In genomic region chr10:61290016-61290415, GRCm38 (mm10) we compare ENCODE assay signal across 31 mouse cellular contexts. TPM values are rescaled to one million over a fixed set of nuclear protein-coding genes. Genes with fewer than 3 reads are reported as not detected.
DNase-seq lines count a peak whose midpoint lies in the region; ATAC-seq and TF ChIP-seq lines count a peak whose summit lies in the region.
"Had no signal": no experiment of that assay in that cellular context is flagged by ENCODE, and none has a peak within 500 bp of the region (broad histone marks: within the 10 kb centered on the region; RNA-seq: fewer than 3 reads in every experiment).

No protein-coding gene starts in this region.

- H3K4me3 ChIP-seq in gastrocnemius, adult 2 months: no peak overlapping the region
- H3K4me3 ChIP-seq in heart, embryonic 12.5 days: no peak overlapping the region
- H3K4me3 ChIP-seq in heart, embryonic 15.5 days: no peak overlapping the region
- no peak overlapping the region for H3K4me3 ChIP-seq in CH12.LX (replicated peaks in 1 of 3; ENCODE audit: low read depth in 2 of 3, low read length in 2 of 3, poor library complexity in 1 of 3)
- H3K4me3 ChIP-seq: embryonic facial prominence, embryonic 12.5 days; embryonic facial prominence, embryonic 15.5 days; hindbrain, embryonic 12.5 days; hindbrain, embryonic 15.5 days had no signal

- 40% methylated on average over 2 of the region's 2 CpGs for WGBS in heart, embryonic 12.5 days
- 31% methylated on average over 2 of the region's 2 CpGs for WGBS in heart, embryonic 15.5 days

- intact Hi-C loops in gastrocnemius, adult 2 months (cut with DNase I): no loop called here
- intact Hi-C loops in heart, postnatal 36 days (cut with DNase I): no loop called here

- DNase-seq in gastrocnemius, adult 2 months: no peak
- no peak for DNase-seq in gastrocnemius, adult 18-20 months (ENCODE audit: low spot score)
- no peak for DNase-seq in heart, postnatal 4 days
- no peak for DNase-seq in heart, postnatal 36 days
- DNase-seq in CH12.LX (ENCODE audit: extremely low read depth): no peak
- no peak for DNase-seq in lung, postnatal 10 days
- DNase-seq: adrenal gland, adult 2 months; adrenal gland, postnatal 14 days; cerebellum, adult 11 months; cerebellum, adult 2 months; cerebellum, adult 9-11 months; cerebellum, postnatal 25 days; forebrain, postnatal 0 days; gastrocnemius, postnatal 10 days; gastrocnemius, postnatal 36 days; kidney, adult 2 months had no signal

- dilution Hi-C loops in CH12.LX (cut with MboI; ENCODE audit: extremely low pct_ligation_motif_present, extremely low pct_unique_long_range_greater_than_20kb, low sequenced_read_pairs): no loop called here

- no peak for TF ChIP-seq RAD21 in CH12.LX (IDR thresholded peaks at IDR 0.05; ENCODE audit: low read depth, low read length)

- H3K27me3 ChIP-seq in heart, embryonic 12.5 days (replicated peaks): no peaks in the 10 kb centered on the region
- no peaks in the 10 kb centered on the region for H3K27me3 ChIP-seq in heart, embryonic 15.5 days
- H3K27me3 ChIP-seq in CH12.LX (replicated peaks): no peaks in the 10 kb centered on the region
- H3K27me3 ChIP-seq: embryonic facial prominence, embryonic 12.5 days; embryonic facial prominence, embryonic 15.5 days; hindbrain, embryonic 12.5 days; hindbrain, embryonic 15.5 days; Patski had no signal

- ATAC-seq in heart, embryonic 12.5 days (ENCODE audit: insufficient number of reproducible peaks, low FRiP score): peak; percentile 33; the same call in 1 of the 2 replicates
- peak; percentile 66; the same call in 1 of the 2 replicates for ATAC-seq in heart, embryonic 15.5 days (replicated peaks; ENCODE audit: insufficient number of reproducible peaks, insufficient read depth, low FRiP score, low read depth)
- ATAC-seq: forebrain, embryonic 14.5 days; forebrain, postnatal 0 days; intestine, postnatal 0 days; Patski had no signal

- H3K9ac ChIP-seq in heart, embryonic 12.5 days: no peak overlapping the region
- no peak overlapping the region for H3K9ac ChIP-seq in heart, embryonic 15.5 days
- H3K9ac ChIP-seq in CH12.LX (ENCODE audit: insufficient read depth, low read depth): no peak overlapping the region
- H3K9ac ChIP-seq: embryonic facial prominence, embryonic 12.5 days; embryonic facial prominence, embryonic 15.5 days; forebrain, postnatal 0 days; hindbrain, embryonic 12.5 days; hindbrain, embryonic 15.5 days had no signal

- H3K36me3 ChIP-seq in heart, embryonic 12.5 days: no peaks in the 10 kb centered on the region
- no peaks in the 10 kb centered on the region for H3K36me3 ChIP-seq in heart, embryonic 15.5 days
- no peaks in the 10 kb centered on the region for H3K36me3 ChIP-seq in CH12.LX (replicated peaks in 1 of 2; ENCODE audit: control insufficient read depth in 1 of 2, insufficient read depth in 1 of 2, low read length in 1 of 2)
- H3K36me3 ChIP-seq: embryonic facial prominence, embryonic 12.5 days; embryonic facial prominence, embryonic 15.5 days; G1E; hindbrain, embryonic 12.5 days; hindbrain, embryonic 15.5 days had no signal

- H3K4me1 ChIP-seq in heart, embryonic 12.5 days (replicated peaks): peaks cover 22% of the 10 kb centered on the region
- peaks cover 26% of the 10 kb centered on the region for H3K4me1 ChIP-seq in heart, embryonic 15.5 days (replicated peaks)
- 0 out of 4 replicates have a peak, but pooled peaks cover 0 to 5% of the 10 kb centered on the region in 2 experiments for H3K4me1 ChIP-seq in CH12.LX (ENCODE audit: control insufficient read depth in 1 of 2, insufficient read depth in 2 of 2)
- H3K4me1 ChIP-seq: hindbrain, embryonic 12.5 days had no signal

- H3K9me3 ChIP-seq in heart, embryonic 12.5 days (replicated peaks): no peaks in the 10 kb centered on the region
- no peaks in the 10 kb centered on the region for H3K9me3 ChIP-seq in heart, embryonic 15.5 days (replicated peaks)
- no peaks in the 10 kb centered on the region for H3K9me3 ChIP-seq in CH12.LX (replicated peaks; ENCODE audit: low read length)
- H3K9me3 ChIP-seq: embryonic facial prominence, embryonic 12.5 days; embryonic facial prominence, embryonic 15.5 days; hindbrain, embryonic 12.5 days; hindbrain, embryonic 15.5 days had no signal

- no peak for TF ChIP-seq CTCF in gastrocnemius, adult 2 months (IDR thresholded peaks at IDR 0.05)
- no peak for TF ChIP-seq CTCF in CH12.LX (conservative IDR thresholded peaks at IDR 0.05 in 1 of 2, IDR thresholded peaks at IDR 0.05 in 1 of 2; ENCODE audit: low read depth in 2 of 2, low read length in 2 of 2)

- H3K79me2 ChIP-seq in CH12.LX (replicated peaks; ENCODE audit: control insufficient read depth, extremely low read depth, insufficient read depth, poor library complexity, severe bottlenecking): no peaks in the 10 kb centered on the region

- in situ Hi-C loops in CH12.LX (cut with MboI; ENCODE audit: low pct_ligation_motif_present, low pct_unique_long_range_greater_than_20kb, low sequenced_read_pairs): no loop called here

- no peak for TF ChIP-seq POLR2A in CH12.LX (IDR thresholded peaks at IDR 0.05; ENCODE audit: low read depth, low read length)

- peak overlapping the region; percentile 70 for H3K27ac ChIP-seq in gastrocnemius, adult 2 months
- peak overlapping the region; percentile 58 for H3K27ac ChIP-seq in heart, embryonic 12.5 days (ENCODE audit: poor library complexity, severe bottlenecking)
- peak overlapping the region; percentile 88 for H3K27ac ChIP-seq in heart, embryonic 15.5 days
- H3K27ac ChIP-seq in CH12.LX (ENCODE audit: insufficient read depth, low read depth): no peak overlapping the region
- H3K27ac ChIP-seq: embryonic facial prominence, embryonic 12.5 days; embryonic facial prominence, embryonic 15.5 days; hindbrain, embryonic 12.5 days; hindbrain, embryonic 15.5 days had no signal

- H3K4me2 ChIP-seq in heart, embryonic 12.5 days: no peak overlapping the region
- H3K4me2 ChIP-seq in heart, embryonic 15.5 days: no peak overlapping the region
- H3K4me2 ChIP-seq in CH12.LX (ENCODE audit: insufficient read depth, low read depth, poor library complexity, severe bottlenecking): peak overlapping the region; percentile 78; the same call in 1 of the 2 replicates
- H3K4me2 ChIP-seq: embryonic facial prominence, embryonic 12.5 days; embryonic facial prominence, embryonic 15.5 days; hindbrain, embryonic 12.5 days; hindbrain, embryonic 15.5 days had no signal

- no peak for TF ChIP-seq EP300 in CH12.LX (IDR thresholded peaks at IDR 0.05; ENCODE audit: low read length)

TF ChIP-seq in CH12.LX, 34 proteins besides CTCF, POLR2A, EP300 and RAD21:
- TF ChIP-seq MEF2A (IDR thresholded peaks at IDR 0.05; ENCODE audit: borderline replicate concordance, low read depth, low read length) (peak; percentile 36; the same call in 1 of the 2 replicates), USF2 (conservative IDR thresholded peaks at IDR 0.05; ENCODE audit: low read depth, low read length) (no peak)
TF ChIP-seq in CH12.LX: peak in this region for 1.

RNA-seq across cellular contexts. Expression of gene Prf1, which starts 7.6 kb away (rescaled TPM):
- not detected for total RNA-seq in gastrocnemius, adult 2 months (2021)
- not detected for total RNA-seq in gastrocnemius, adult 18-20 months (2021)
- polyA plus RNA-seq in heart, embryonic 12.5 days (2016; fragmentation: Nextera tagmentation; extraction: Ambion mirVana): 0.10 TPM in 1 of 2 replicates, not detected in the other
- total RNA-seq in heart, postnatal 4 days (2021): under 1 TPM in 1 of 2 experiments, not detected in 1; 0.09 TPM
- polyA plus RNA-seq in heart, embryonic 15.5 days (2015; fragmentation: Nextera tagmentation; extraction: Ambion mirVana): 0.09 TPM in 1 of 2 replicates, not detected in the other
- under 1 TPM in 1 of 2 experiments, not detected in 1; 0.11 TPM for total RNA-seq in heart, postnatal 36 days (2021)
- 0.67 and 0.93 TPM in 2 replicates for total RNA-seq in CH12.LX (2012; rRNA removed)
- total RNA-seq in CH12.LX (2014; rRNA removed): 0.32 and 0.39 TPM in 2 replicates
- 0.38 and 0.43 TPM in 2 replicates for polyA plus RNA-seq in CH12.LX (2012; ENCODE audit: insufficient read length, low read depth)
- total RNA-seq: common myeloid progenitor, adult 5-6 weeks; forebrain, postnatal 0 days; gastrocnemius, postnatal 10 days; gastrocnemius, postnatal 36 days; granulocyte monocyte progenitor cell, adult 5-6 weeks had no signal
- polyA plus RNA-seq: cerebellum, adult 2 months; embryonic facial prominence, embryonic 12.5 days; embryonic facial prominence, embryonic 15.5 days; forebrain, embryonic 11.5 days; forebrain, embryonic 14.5 days; forebrain, postnatal 0 days; G1E; hindbrain, embryonic 12.5 days; hindbrain, embryonic 15.5 days; intestine, embryonic 14.5 days; intestine, postnatal 0 days; kidney, embryonic 14.5 days; Patski had no signal

RNA-seq across cellular contexts. Expression of gene Adamts14, which starts 16.8 kb away (rescaled TPM):
- total RNA-seq in gastrocnemius, adult 2 months (2021): 1 to 10 TPM in 1 of 2 experiments, under 1 TPM in 1; 0.43 to 1.5 TPM
- total RNA-seq in gastrocnemius, adult 18-20 months (2021): 1 to 10 TPM in 1 of 2 experiments, under 1 TPM in 1; 0.88 to 1.2 TPM
- polyA plus RNA-seq in heart, embryonic 12.5 days (2016; fragmentation: Nextera tagmentation; extraction: Ambion mirVana): 1.1 and 1.2 TPM in 2 replicates
- 1 to 10 TPM; 6.9 to 7.5 TPM for total RNA-seq in heart, postnatal 4 days (2021)
- 1.4 and 2.3 TPM in 2 replicates for polyA plus RNA-seq in heart, embryonic 15.5 days (2015; fragmentation: Nextera tagmentation; extraction: Ambion mirVana)
- total RNA-seq in heart, postnatal 36 days (2021): 1 to 10 TPM in 1 of 2 experiments, under 1 TPM in 1; 0.83 to 1.9 TPM
- total RNA-seq in CH12.LX (2012; rRNA removed): 1.3 and 2.7 TPM in 2 replicates
- 1.2 and 1.4 TPM in 2 replicates for total RNA-seq in CH12.LX (2014; rRNA removed)
- polyA plus RNA-seq in CH12.LX (2012; ENCODE audit: insufficient read length, low read depth): 2.0 and 2.5 TPM in 2 replicates
- total RNA-seq: G1E; granulocyte monocyte progenitor cell, adult 5-6 weeks had no signal
- polyA plus RNA-seq: G1E had no signal
